Mouse (Mus musculus) c-Kit-positive CD71-positive TER-119-positive erythroid progenitor cells, embryonic 14.5 days (primary cell): ENCODE data around the gene Psap.

ENCODE experiments used
- DNase-seq: peaks from one replicate; pipeline ENCODE4 v3.0.0-alpha.2; 2013; ENCODE audit warnings: low spot score

Psap gene

DNA sequence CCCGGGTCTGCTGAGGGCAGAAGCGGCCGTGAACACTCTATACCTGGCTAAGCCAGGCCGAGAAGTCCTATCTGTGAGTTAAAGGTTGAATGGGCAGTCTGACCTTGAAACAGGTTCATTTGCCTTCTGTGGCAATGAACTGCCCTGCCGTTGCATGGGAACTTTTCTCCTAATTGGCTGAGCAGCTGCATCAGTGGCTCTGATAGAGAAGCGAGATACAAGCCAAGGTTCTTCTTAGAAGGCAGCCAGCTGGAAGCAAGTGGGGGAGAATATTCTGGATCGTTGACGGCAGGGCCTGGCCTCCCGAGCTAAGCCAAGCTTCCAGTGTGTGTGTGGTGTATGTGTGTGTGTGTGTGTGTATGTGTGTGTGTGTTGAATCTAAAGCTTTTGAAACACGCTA lies 12.2 kb upstream of the Psap start:
- no peak for DNase-seq

GRCm38 (mm10) chr10:60266842-60267401 lies 10.5 kb upstream of the Psap start:
- no peak for DNase-seq

- no peak for DNase-seq
These were observed 8.7 kb upstream of the Psap start for GRCm38 (mm10) chr10:60268738-60269137.

DNA sequence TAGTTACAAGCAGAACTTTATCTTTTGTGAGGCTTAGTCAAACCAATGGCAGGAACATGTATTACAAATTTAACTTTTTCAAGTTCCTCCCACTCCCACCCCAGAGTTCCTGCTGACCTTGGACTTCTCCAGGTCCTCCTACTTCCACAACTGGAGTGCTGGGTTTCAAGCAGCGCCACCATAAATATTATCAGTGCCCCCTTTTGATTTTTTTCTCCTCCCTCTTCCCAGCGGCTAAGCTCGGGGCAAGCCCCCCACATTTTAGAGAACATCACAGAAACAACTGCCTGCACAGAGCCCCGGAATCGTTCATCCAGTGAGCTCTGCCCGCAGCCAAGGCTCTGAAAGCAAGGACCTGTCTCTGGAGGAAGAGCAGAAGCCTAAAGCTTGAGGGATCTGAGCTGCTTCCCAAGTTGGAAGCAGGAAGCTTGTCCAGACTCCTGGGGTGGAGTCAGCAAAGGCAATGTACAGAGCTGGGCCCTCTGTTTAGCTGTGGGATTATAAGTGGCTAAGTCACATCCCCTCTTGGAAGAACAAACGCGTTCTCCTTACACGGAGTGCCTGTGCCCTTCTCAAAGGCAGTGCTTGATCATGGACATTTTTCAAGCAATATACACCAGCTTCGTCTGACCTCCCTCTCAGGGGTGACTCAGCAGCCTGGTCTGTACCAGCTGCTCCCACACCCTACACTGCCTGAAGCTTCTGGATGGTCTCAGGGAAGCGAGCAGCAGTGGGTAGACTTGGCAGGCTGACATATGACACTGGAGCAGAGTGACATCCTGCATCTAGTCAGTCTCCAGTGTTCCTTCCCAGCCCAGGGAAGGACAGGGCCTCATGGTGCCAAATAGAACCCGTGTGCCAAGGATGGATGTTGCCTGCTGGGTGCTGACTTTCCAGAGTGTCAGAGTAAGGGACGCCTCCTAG lies 8.0 kb upstream of the Psap start:
- no peak for DNase-seq

DNA sequence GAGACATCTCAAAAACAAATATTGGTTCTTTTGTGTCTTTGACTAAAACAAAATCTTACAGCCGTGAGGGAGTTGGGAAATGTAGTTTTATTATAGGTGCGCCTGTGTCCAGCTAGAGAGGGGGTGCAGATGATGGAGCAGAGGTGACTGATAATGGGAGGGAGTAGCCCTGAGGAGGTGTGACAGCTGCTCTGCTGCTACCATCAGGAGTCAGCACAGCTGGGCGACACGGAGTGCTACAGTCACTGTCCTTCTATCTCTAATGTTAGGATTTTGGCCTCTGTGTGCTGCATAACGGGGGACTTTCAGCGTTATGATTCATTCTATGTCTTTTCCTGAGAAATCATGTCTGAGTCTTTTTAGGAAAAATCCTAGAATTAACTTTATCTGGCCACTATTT lies 6.4 kb upstream of the Psap start:
- DNase-seq: no peak

DNA sequence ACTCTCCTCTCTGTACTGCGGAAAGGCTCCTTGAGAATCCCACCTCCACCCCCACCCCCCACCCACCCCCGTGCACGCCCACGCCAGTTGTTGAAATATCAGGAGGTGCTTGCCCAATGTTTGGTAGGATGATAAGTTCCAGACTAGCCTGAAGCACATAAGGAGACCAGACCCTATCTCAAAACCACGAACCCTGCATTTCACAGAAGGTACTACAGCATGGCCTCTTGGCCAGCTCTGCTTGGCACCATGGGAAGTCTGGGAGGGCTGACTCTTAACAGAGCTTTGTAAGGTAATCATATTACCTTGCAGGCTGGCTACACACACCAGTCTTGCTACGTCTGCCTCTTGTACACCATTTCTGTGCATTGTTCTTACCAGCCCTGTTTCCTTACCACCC lies 5.2 kb upstream of the Psap start:
- DNase-seq: no peak

DNA sequence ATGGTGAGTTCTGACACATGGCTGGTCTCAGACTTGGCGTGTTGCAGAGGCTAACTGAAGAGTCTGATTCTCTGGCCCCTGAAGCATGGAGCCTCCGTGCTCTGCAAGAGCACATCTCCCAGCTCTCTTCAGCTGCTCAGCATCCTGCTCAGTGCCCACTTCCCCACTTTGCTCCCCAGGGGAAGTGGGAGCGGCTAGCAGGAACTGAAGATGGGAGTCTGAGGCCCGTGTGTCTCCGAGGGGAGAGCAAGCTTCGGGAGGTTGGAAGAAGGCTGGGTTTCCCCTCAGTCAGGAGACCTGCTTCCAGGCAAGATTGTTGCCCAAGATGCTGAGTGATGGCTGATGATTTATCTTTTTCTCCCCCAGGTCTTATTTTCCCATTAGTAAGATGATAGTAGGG lies 4.0 kb upstream of the Psap start:
- no peak for DNase-seq

DNA sequence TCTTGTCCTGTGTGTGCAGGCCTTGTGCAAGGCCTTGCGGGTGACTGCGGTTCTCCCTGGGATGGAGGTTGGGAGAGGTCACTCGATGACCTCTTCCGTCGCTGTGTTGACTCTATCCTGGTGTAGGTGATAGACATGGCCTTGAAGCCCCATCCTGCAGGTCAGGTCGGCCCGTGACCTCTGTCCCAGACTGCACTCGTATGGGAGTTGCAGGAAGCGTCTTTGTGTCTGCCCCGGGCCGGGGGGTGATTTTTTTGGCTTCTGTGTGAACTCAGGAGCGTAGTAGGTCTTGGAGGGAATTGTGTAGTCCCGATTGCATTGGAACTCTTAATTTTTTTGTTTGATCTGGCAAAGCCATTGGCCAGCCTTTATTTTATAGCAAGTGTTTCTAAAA lies 576 bp downstream of the Psap start:
- no peak for DNase-seq

GRCm38 (mm10) chr10:60278786-60279185 lies 1.4 kb downstream of the Psap start:
- no peak for DNase-seq

- DNase-seq: no peak
These were observed 2.0 kb downstream of the Psap start for GRCm38 (mm10) chr10:60279290-60279940.

DNA sequence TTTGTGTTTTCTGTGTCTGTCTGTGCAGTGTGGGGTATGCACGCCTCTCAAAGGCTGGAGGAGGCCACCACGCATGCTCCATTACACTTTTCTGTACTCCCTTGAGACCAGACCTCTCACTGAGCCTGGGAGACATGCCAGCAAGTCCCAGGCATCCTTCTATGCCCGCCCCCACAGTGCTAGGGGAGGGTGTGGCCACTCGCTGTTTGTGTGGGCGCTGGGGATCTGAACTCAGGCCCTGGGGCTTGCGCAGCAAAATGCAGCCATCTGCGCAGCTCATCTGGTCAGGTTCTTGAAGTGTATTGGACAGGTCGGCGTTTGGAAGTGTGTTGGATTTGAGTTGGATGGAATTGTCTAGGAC lies 2.5 kb downstream of the Psap start:
- DNase-seq: no peak

DNA sequence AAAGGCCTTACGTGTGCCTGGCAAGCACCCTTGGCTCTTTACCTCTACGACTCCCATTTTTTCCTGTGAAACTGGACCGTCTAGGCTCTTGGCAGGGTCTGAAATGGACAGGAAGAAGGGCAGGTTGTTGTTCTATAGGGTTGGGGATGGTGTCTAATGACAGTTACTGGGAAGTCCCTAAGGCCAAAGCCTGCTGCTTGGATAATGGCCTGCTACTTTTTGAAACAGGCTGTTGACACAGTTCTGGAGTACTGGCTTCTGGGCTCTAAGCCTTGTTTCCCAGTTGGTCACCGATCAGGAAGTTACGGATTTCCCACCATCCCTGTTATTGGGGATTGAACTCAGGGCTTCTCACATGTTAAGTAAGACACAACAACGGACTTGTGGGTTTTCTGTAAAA lies 2.9 kb downstream of the Psap start:
- DNase-seq: no peak

GRCm38 (mm10) chr10:60281571-60282050 lies 4.2 kb downstream of the Psap start:
- DNase-seq: no peak

GRCm38 (mm10) chr10:60282116-60283014 lies 4.9 kb downstream of the Psap start:
- no peak for DNase-seq

DNA sequence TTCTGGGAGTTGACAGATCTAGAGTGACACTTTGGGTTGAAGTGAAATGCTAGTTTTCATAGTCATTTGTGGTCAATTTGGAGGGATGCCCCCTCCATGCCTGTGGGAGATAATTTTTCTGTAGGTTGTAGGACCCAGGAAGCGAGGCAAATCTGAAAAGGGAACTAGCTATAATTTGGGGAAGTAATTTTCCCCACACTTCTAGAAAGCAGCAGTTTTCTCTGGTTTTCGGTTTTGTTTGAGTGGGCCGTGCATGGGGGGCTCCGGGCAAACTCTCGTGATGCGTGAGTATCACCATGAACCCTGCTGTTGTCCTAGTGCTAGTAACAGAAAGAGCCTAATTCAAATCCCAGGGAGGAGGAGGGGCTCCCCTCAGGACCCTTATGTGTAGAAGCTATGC lies 6.8 kb downstream of the Psap start:
- no peak for DNase-seq

- no peak for DNase-seq
These were observed 7.3 kb downstream of the Psap start for GRCm38 (mm10) chr10:60284676-60285111.

DNA sequence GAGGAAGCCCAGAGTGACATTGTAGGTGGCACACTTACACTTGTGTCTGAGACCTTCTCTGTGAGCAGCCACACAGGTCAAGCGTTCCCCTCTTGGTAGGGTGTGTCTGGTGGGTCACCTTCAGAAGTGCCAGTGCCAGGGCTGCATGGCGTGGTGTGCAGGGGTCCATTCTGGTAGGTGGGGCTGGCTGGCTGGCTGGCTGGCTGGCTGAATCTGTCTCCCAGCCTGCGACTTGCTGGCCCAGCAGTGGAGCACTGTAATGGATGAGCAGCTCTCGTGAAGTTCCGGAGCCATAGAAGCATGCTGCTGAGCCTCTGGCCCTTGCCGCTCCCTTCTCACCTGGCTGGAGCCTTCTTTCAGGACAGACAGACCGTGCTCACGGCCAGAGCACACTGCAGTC lies 7.8 kb downstream of the Psap start:
- DNase-seq: no peak

DNA sequence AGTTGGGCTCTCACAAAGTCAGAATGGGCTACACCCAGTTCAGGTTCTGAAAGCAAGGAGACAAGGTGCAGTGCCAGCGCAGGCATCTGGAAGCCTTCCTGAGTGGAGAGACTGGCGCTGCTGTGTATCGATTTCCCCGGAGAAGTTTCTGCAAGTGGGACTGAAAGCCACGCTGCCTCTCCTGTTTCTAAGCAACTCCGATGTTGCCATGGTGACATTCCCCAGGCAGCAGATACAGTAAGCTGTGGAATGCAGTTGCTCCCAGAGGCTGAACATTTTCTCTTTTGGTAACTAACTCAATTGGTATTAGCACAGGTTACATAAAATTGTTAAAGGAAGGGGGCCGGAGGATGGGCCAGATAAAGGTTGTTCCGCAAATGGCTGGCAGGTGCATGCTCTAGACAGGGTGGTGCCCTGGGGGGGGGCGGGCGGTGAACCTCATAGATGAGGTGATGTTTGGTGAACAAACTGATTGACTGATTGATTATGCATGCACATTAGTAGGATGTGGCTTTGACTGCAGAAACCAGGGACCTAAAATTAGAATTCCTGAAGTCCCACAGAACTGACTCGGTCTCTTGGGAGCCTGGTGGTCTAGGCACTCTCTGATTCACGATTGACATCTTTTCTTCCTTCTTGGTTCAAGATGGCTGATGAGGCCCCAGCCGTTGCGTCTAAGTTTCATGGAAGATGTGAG lies 8.4 kb downstream of the Psap start:
- DNase-seq: no peak

DNA sequence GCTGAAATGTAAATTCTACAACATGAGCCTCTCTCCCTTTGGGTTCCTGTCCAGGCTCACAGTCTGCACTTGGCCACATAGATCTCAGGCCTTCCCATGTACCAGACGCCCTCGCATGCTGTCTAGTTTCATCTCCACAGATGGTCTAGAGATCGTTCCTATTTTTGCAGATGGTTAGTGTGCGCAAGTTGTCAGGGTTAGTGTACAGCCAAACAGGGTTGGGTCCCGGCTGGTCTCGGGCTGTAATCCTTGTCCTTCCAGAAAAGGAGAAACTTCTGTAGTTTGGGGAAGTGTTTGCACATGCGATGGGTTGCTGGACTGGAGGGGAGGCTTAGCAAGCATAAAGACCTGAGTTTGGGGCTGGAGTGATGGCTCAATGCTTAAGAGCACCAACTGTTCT lies 9.1 kb downstream of the Psap start:
- no peak for DNase-seq

DNA sequence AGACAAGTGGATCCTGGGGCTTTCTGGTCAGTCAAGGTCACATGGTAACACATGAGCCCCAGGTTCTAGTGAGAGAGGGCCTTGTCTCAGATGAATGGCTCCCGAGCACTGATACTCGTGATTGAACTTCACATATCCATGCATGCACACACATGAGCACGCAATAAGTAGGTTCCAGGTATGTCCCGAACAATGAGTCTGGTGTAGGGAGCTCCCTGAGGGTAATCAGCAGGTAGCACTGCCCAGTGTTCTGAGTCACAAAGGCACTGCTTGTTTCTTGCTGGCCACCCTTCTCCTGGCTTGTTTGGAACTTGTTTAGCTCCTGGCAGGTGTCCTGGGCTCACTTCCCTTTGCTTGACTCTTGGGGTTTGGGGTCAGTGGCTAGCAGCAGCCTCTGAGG lies 9.7 kb downstream of the Psap start:
- DNase-seq: no peak

GRCm38 (mm10) chr10:60287726-60288125 lies 10.3 kb downstream of the Psap start:
- DNase-seq: no peak

- no peak for DNase-seq
These were observed 11.8 kb downstream of the Psap start for GRCm38 (mm10) chr10:60289216-60289615.
